Mouse (Mus musculus): ENCODE results near the gene Treh. TPM values are rescaled to one million over a fixed set of nuclear protein-coding genes. Genes with fewer than 3 reads are reported as not detected.

The Treh gene
- polyA plus RNA-seq, 1 experiment: 0.15 TPM

DNA sequence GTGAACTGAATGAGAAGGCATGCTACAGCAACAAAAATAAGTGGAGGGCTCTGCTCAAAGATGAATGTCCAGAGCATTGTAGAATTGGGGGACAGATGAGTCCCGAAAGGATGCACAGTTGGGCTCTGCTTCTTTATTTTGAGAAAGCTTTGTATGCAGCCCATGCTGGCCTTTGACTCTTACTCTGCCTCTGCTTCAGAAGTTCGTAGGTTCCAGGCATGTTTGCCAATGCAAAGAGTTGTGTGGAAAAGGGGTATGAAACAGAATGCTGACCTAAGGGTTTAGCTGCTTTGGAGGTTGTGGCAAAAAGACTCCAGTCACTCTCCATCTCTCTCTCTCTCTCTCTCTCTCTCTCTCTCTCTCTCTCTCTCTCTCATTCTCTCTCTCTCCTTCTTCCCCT lies 31.4 kb upstream of the Treh start:
- Histone ChIP-seq H3K4me1 (replicated peaks; ENCODE audit: control insufficient read depth, insufficient read depth, low read length) (peaks cover 19% of the 10 kb centered on the region), H3K4me3 (ENCODE audit: control insufficient read depth, insufficient read depth, low read length) (no peak overlapping the region), H3K36me3 (ENCODE audit: control insufficient read depth, insufficient read depth, low read length) (peaks cover 31% of the 10 kb centered on the region), H3K27me3 (ENCODE audit: control insufficient read depth, insufficient read depth, low read length) (no peaks in the 10 kb centered on the region), H3K27ac (ENCODE audit: control insufficient read depth, insufficient read depth, low read length) (no peak overlapping the region)
- TF ChIP-seq CTCF (IDR thresholded peaks at IDR 0.05; ENCODE audit: borderline replicate concordance, control insufficient read depth, extremely low read depth, insufficient read depth, low read length, poor library complexity): no peak
- TF ChIP-seq POLR2A (IDR thresholded peaks at IDR 0.05; ENCODE audit: control insufficient read depth, extremely low read depth, insufficient read depth, low read length, poor library complexity): no peak
- WGBS: 94% methylated on average over 2 of the region's 2 CpGs
- DNase-seq: no peak

DNA sequence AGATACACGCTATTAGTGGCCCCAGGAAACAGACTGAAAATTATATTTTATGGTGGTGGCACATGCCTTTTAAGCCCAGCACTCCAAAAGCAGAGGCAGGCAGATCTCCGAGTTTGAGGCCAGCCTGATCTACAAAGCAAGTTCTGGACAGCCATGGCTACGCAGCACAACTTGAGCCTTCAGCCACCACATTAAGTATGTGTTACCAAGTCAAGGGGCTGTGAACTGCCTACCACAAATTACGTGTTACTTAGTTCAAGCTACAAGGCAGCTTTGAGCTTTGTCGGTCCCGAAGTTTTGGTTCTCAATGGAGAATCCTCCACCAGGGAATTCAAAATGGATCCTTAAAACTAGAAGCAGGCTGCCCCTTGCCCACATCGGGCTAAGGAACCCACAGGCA lies 29.9 kb upstream of the Treh start:
- H3K27me3 ChIP-seq (ENCODE audit: control insufficient read depth, insufficient read depth, low read length): no peaks in the 10 kb centered on the region
- H3K4me1 ChIP-seq (replicated peaks; ENCODE audit: control insufficient read depth, insufficient read depth, low read length): peaks cover 32% of the 10 kb centered on the region
- peaks cover 16% of the 10 kb centered on the region for H3K36me3 ChIP-seq (ENCODE audit: control insufficient read depth, insufficient read depth, low read length)
- H3K4me3 ChIP-seq (ENCODE audit: control insufficient read depth, insufficient read depth, low read length): no peak overlapping the region
- no peak for DNase-seq
- H3K27ac ChIP-seq (ENCODE audit: control insufficient read depth, insufficient read depth, low read length): no peak overlapping the region
- TF ChIP-seq CTCF (IDR thresholded peaks at IDR 0.05; ENCODE audit: borderline replicate concordance, control insufficient read depth, extremely low read depth, insufficient read depth, low read length, poor library complexity): no peak
- no peak for TF ChIP-seq POLR2A (IDR thresholded peaks at IDR 0.05; ENCODE audit: control insufficient read depth, extremely low read depth, insufficient read depth, low read length, poor library complexity)
- WGBS: 86% methylated on average over 7 of the region's 7 CpGs

DNA sequence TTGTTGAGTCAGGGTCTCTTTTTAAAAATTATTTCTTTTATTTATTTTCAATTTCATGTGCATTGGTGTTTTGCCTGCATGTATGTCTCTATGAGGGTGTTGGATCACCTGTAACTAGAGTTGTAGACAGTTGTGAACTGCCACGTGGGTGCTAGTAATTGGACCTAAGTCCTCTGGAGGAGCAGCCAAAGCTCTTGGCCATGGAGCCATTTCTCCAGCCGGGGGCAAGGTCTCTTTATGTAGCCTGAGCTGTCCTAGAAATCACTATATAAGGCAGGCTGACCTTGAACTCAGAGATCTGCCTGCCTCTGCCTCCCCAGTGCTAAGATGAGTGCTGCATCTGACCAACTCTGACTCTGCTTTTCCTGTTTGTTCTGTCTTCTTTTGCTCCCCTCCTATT lies 28.8 kb upstream of the Treh start:
- no peak for TF ChIP-seq POLR2A (IDR thresholded peaks at IDR 0.05; ENCODE audit: control insufficient read depth, extremely low read depth, insufficient read depth, low read length, poor library complexity)
- TF ChIP-seq CTCF (IDR thresholded peaks at IDR 0.05; ENCODE audit: borderline replicate concordance, control insufficient read depth, extremely low read depth, insufficient read depth, low read length, poor library complexity): no peak
- H3K4me1 ChIP-seq (replicated peaks; ENCODE audit: control insufficient read depth, insufficient read depth, low read length): peaks cover 38% of the 10 kb centered on the region
- no peak overlapping the region for H3K27ac ChIP-seq (ENCODE audit: control insufficient read depth, insufficient read depth, low read length)
- H3K4me3 ChIP-seq (ENCODE audit: control insufficient read depth, insufficient read depth, low read length): no peak overlapping the region
- WGBS: 98% methylated on average over 2 of the region's 2 CpGs
- H3K36me3 ChIP-seq (ENCODE audit: control insufficient read depth, insufficient read depth, low read length): peaks cover 5% of the 10 kb centered on the region; the same call in 1 of the 2 replicates
- no peak for DNase-seq
- H3K27me3 ChIP-seq (ENCODE audit: control insufficient read depth, insufficient read depth, low read length): no peaks in the 10 kb centered on the region

DNA sequence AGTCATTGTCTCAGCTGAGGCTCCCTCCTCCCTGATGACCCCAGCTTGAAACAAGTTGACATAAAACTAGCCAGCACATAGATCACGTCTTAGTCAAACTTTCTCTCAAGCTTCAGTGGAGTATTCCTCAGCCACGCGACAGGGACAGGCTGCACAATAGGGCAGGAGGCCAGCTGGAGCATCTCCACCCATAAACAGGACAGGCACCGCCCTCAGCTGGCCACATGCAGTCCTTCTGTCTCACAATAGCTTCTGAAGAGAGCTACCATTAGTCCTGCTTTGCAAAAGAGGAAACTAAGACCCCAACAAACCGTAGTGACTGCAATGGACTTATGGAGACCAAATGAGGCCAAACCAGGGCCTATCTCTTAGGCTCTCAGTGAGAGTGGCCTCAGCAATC lies 27.6 kb upstream of the Treh start:
- TF ChIP-seq POLR2A (IDR thresholded peaks at IDR 0.05; ENCODE audit: control insufficient read depth, extremely low read depth, insufficient read depth, low read length, poor library complexity) (no peak), CTCF (IDR thresholded peaks at IDR 0.05; ENCODE audit: borderline replicate concordance, control insufficient read depth, extremely low read depth, insufficient read depth, low read length, poor library complexity) (no peak)
- 16% methylated on average over 5 of the region's 5 CpGs for WGBS
- Histone ChIP-seq H3K27me3 (ENCODE audit: control insufficient read depth, insufficient read depth, low read length) (no peaks in the 10 kb centered on the region), H3K4me3 (ENCODE audit: control insufficient read depth, insufficient read depth, low read length) (no peak overlapping the region), H3K4me1 (replicated peaks; ENCODE audit: control insufficient read depth, insufficient read depth, low read length) (peaks cover 49% of the 10 kb centered on the region), H3K27ac (ENCODE audit: control insufficient read depth, insufficient read depth, low read length) (peak overlapping the region; percentile 14; the same call in 1 of the 2 replicates), H3K36me3 (ENCODE audit: control insufficient read depth, insufficient read depth, low read length) (no peaks in the 10 kb centered on the region)
- DNase-seq: no peak

DNA sequence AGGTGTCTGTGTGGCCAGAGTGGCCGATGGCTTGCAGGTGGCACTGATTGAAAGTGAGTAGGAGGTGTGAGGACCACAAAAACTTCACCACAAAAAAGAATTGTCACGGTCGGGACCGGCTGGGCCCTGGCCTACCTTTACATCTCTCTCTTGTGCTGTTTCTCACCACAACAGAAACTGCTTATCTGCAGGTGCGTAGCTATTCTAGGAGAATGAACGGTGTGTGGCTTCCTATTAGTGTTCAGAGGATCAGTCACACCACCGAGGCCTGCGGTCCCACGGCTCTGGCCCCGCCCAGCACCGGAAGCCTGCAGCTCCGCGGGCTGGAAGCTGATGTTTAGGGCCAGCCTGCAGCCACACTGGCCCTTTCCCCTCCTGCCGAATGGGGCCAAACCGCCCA lies 27.1 kb upstream of the Treh start:
- peak overlapping the region; percentile 20 for H3K4me3 ChIP-seq (ENCODE audit: control insufficient read depth, insufficient read depth, low read length)
- peak; percentile 79 for DNase-seq
- WGBS: 2% methylated on average over 15 of the region's 15 CpGs

DNA sequence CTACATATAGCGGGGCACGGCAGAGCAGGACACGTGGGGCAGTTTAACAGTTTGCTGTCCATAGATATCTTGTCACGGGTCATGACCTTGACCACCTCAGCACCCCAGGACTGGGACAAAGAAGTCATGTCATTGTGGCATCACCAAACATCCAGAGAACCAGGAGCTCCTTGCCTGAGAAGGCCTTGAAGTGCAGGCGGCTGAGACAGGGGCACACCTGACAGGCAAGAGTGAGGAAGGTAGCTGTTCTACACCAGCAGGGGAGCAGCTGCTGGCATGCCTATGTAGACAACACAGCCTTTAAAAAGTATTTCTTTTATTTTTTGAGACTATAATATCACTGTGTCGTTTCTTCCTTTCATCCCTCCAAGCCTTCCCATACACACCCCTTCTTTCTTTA lies 26.7 kb upstream of the Treh start:
- WGBS: 8% methylated on average over 6 of the region's 6 CpGs
- Histone ChIP-seq H3K4me3 (ENCODE audit: control insufficient read depth, insufficient read depth, low read length) (peak overlapping the region; percentile 20), H3K4me1 (replicated peaks; ENCODE audit: control insufficient read depth, insufficient read depth, low read length) (peaks cover 49% of the 10 kb centered on the region), H3K36me3 (ENCODE audit: control insufficient read depth, insufficient read depth, low read length) (no peaks in the 10 kb centered on the region), H3K27me3 (ENCODE audit: control insufficient read depth, insufficient read depth, low read length) (no peaks in the 10 kb centered on the region), H3K27ac (ENCODE audit: control insufficient read depth, insufficient read depth, low read length) (peak overlapping the region; percentile 64)
- DNase-seq: peak; percentile 22
- TF ChIP-seq CTCF (IDR thresholded peaks at IDR 0.05; ENCODE audit: borderline replicate concordance, control insufficient read depth, extremely low read depth, insufficient read depth, low read length, poor library complexity): no peak
- TF ChIP-seq POLR2A (IDR thresholded peaks at IDR 0.05; ENCODE audit: control insufficient read depth, extremely low read depth, insufficient read depth, low read length, poor library complexity): no peak

More for the DNA sequence above, 27.1 kb upstream of the Treh start:
- peaks cover 49% of the 10 kb centered on the region for H3K4me1 ChIP-seq (replicated peaks; ENCODE audit: control insufficient read depth, insufficient read depth, low read length)
- peak overlapping the region; percentile 64 for H3K27ac ChIP-seq (ENCODE audit: control insufficient read depth, insufficient read depth, low read length)
- no peaks in the 10 kb centered on the region for H3K36me3 ChIP-seq (ENCODE audit: control insufficient read depth, insufficient read depth, low read length)
- H3K27me3 ChIP-seq (ENCODE audit: control insufficient read depth, insufficient read depth, low read length): no peaks in the 10 kb centered on the region
- TF ChIP-seq CTCF (IDR thresholded peaks at IDR 0.05; ENCODE audit: borderline replicate concordance, control insufficient read depth, extremely low read depth, insufficient read depth, low read length, poor library complexity): no peak
- TF ChIP-seq POLR2A (IDR thresholded peaks at IDR 0.05; ENCODE audit: control insufficient read depth, extremely low read depth, insufficient read depth, low read length, poor library complexity): no peak

DNA sequence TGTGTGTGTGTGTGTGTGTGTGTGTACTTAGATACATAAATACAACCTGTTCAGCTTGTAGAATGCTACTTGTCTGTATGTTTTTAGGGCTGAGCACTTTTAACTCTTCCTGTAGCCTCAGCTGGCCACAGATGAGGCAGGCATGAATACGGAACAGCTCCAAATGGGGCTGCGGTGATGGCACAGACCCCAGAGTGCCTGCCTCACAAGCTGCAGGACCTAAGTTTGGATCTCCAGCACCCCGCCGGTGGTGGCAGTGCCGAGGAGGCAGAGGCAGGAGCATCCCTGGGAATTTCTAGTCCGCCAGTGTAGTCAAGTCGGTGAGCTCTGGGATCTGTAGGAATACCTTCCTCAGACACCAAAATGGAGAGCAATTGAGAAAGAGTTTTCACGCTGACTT lies 26.0 kb upstream of the Treh start:
- Histone ChIP-seq H3K27ac (ENCODE audit: control insufficient read depth, insufficient read depth, low read length) (no peak overlapping the region), H3K4me1 (replicated peaks; ENCODE audit: control insufficient read depth, insufficient read depth, low read length) (peaks cover 49% of the 10 kb centered on the region), H3K27me3 (ENCODE audit: control insufficient read depth, insufficient read depth, low read length) (no peaks in the 10 kb centered on the region), H3K36me3 (ENCODE audit: control insufficient read depth, insufficient read depth, low read length) (no peaks in the 10 kb centered on the region), H3K4me3 (ENCODE audit: control insufficient read depth, insufficient read depth, low read length) (no peak overlapping the region)
- WGBS: 64% methylated on average over 8 of the region's 8 CpGs
- DNase-seq: no peak
- TF ChIP-seq CTCF (IDR thresholded peaks at IDR 0.05; ENCODE audit: borderline replicate concordance, control insufficient read depth, extremely low read depth, insufficient read depth, low read length, poor library complexity): no peak
- TF ChIP-seq POLR2A (IDR thresholded peaks at IDR 0.05; ENCODE audit: control insufficient read depth, extremely low read depth, insufficient read depth, low read length, poor library complexity): no peak
